Mouse (Mus musculus) MEL (cell line): ENCODE data around the gene Slc41a3. TPM values are rescaled to one million over a fixed set of nuclear protein-coding genes. Genes with fewer than 3 reads are reported as not detected.

Experiments
- DNase-seq: peaks from one replicate; pipeline ENCODE4 v3.0.0; 2011; ENCODE audit warnings: low read depth, low spot score
- H3K27ac ChIP-seq: 2 replicates; pipeline ENCODE4 v1.5.1; 2012; ENCODE audit warnings: low read depth, mild to moderate bottlenecking, control low read depth, low read length, moderate library complexity; ENCODE audit not compliant: control insufficient read depth
- H3K27me3 ChIP-seq, 2 experiments: fragments of 150-350 bp in 1 of 2; sonication (generic) in 1 of 2; 2 replicates each; pipeline ENCODE4 v1.6.1; 2012; ENCODE audit warnings: low read length in 2 of 2, mild to moderate bottlenecking in 2 of 2, improper control_type of control experiment in 1 of 2, moderate library complexity in 1 of 2; ENCODE audit not compliant: insufficient read depth in 2 of 2, control insufficient read depth in 1 of 2
- H3K36me3 ChIP-seq, 2 experiments: 2 replicates each; pipeline ENCODE4 v1.6.1; 2012 to 2014; ENCODE audit warnings: low read length in 2 of 2, improper control_type of control experiment in 1 of 2, inconsistent platforms in 1 of 2, mild to moderate bottlenecking in 1 of 2; ENCODE audit not compliant: insufficient read depth in 2 of 2, control insufficient read depth in 1 of 2
- H3K4me1 ChIP-seq, 2 experiments: fragments of 150-350 bp in 1 of 2; sonication (generic) in 1 of 2; 2 replicates each; pipeline ENCODE4 v1.6.1; 2012; ENCODE audit warnings: low read length in 2 of 2, improper control_type of control experiment in 1 of 2, mild to moderate bottlenecking in 1 of 2; ENCODE audit not compliant: insufficient read depth in 2 of 2, control insufficient read depth in 1 of 2
- H3K4me3 ChIP-seq, 2 experiments: fragments of 150-350 bp in 1 of 2; sonication (generic) in 1 of 2; 2 replicates each; pipeline ENCODE4 v1.5.1; 2012; ENCODE audit warnings: low read depth in 2 of 2, low read length in 2 of 2, mild to moderate bottlenecking in 2 of 2, moderate library complexity in 2 of 2, control low read depth in 1 of 2, improper control_type of control experiment in 1 of 2; ENCODE audit not compliant: control insufficient read depth in 1 of 2, insufficient read depth in 1 of 2
- H3K79me2 ChIP-seq: 2 replicates; pipeline ENCODE4 v1.6.1; 2012; ENCODE audit warnings: mild to moderate bottlenecking, low read length, moderate library complexity; ENCODE audit not compliant: control insufficient read depth, poor library complexity, insufficient read depth
- H3K9ac ChIP-seq: 2 replicates; pipeline ENCODE4 v1.6.1; 2012; ENCODE audit warnings: low read depth, mild to moderate bottlenecking, control low read depth, low read length, moderate library complexity; ENCODE audit not compliant: control insufficient read depth, poor library complexity, severe bottlenecking
- H3K9me3 ChIP-seq: fragments of 150-350 bp; sonication (generic); replicated peaks from 2 replicates; pipeline ENCODE4 v1.6.1; 2012; ENCODE audit warnings: mild to moderate bottlenecking, low read length, improper control_type of control experiment, moderate library complexity; ENCODE audit not compliant: insufficient read depth
- CHD1 ChIP-seq: IDR thresholded peaks from 2 replicates; pipeline ENCODE4 v1.6.1; 2012; ENCODE audit warnings: low read depth, mild to moderate bottlenecking, inconsistent platforms, low read length, improper control_type of control experiment
- CHD2 ChIP-seq: IDR thresholded peaks from 2 replicates; pipeline ENCODE4 v1.6.1; 2011; ENCODE audit warnings: low read length, improper control_type of control experiment
- ELF1 ChIP-seq: IDR thresholded peaks from 2 replicates; pipeline ENCODE4 v1.6.1; 2014; ENCODE audit warnings: low read depth, mild to moderate bottlenecking, inconsistent platforms, low read length, improper control_type of control experiment, moderate library complexity
- GABPA ChIP-seq: IDR thresholded peaks from 2 replicates; pipeline ENCODE4 v1.6.1; 2012; ENCODE audit warnings: low read depth, mild to moderate bottlenecking, inconsistent platforms, low read length, improper control_type of control experiment, moderate library complexity
- GATA1 ChIP-seq: IDR thresholded peaks from 2 replicates; pipeline ENCODE4 v1.6.1; 2011; ENCODE audit warnings: low read depth, low read length, improper control_type of control experiment
- JUND ChIP-seq: IDR thresholded peaks from 2 replicates; pipeline ENCODE4 v1.6.1; 2011; ENCODE audit warnings: low read depth, mild to moderate bottlenecking, improper control_type of control experiment, low read length
- MAX ChIP-seq: IDR thresholded peaks from 2 replicates; pipeline ENCODE4 v1.6.1; 2011; ENCODE audit warnings: low read length, improper control_type of control experiment
- MEF2A ChIP-seq: IDR thresholded peaks from 2 replicates; pipeline ENCODE4 v1.6.1; 2014; ENCODE audit warnings: low read depth, mild to moderate bottlenecking, inconsistent platforms, low read length, improper control_type of control experiment; ENCODE audit not compliant: poor library complexity, insufficient replicate concordance, severe bottlenecking; ENCODE audit errors: extremely low read depth
- MXI1 ChIP-seq: IDR thresholded peaks from 2 replicates; pipeline ENCODE4 v1.6.1; 2011; ENCODE audit warnings: mild to moderate bottlenecking, low read depth, low read length, improper control_type of control experiment
- MYC ChIP-seq: IDR thresholded peaks from 2 replicates; pipeline ENCODE4 v1.6.1; 2011; ENCODE audit warnings: low read depth, mild to moderate bottlenecking, low read length, improper control_type of control experiment, moderate library complexity
- NRF1 ChIP-seq: IDR thresholded peaks from 2 replicates; pipeline ENCODE4 v1.6.1; 2014; ENCODE audit warnings: low read depth, mild to moderate bottlenecking, inconsistent platforms, low read length, improper control_type of control experiment, moderate library complexity; ENCODE audit not compliant: poor library complexity, insufficient read depth, severe bottlenecking
- POLR2AphosphoS5 ChIP-seq: IDR thresholded peaks from 2 replicates; pipeline ENCODE4 v1.6.1; 2012; ENCODE audit warnings: low read depth, borderline replicate concordance, mild to moderate bottlenecking, inconsistent platforms, low read length, moderate library complexity, mixed read lengths
- SIN3A ChIP-seq: IDR thresholded peaks from 2 replicates; pipeline ENCODE4 v1.6.1; 2012; ENCODE audit warnings: low read length, improper control_type of control experiment, inconsistent platforms
- TAL1 ChIP-seq: IDR thresholded peaks from 2 replicates; pipeline ENCODE4 v1.6.1; 2012; ENCODE audit warnings: mild to moderate bottlenecking, inconsistent platforms, low read length, moderate library complexity, mixed read lengths
- TBP ChIP-seq: IDR thresholded peaks from 2 replicates; pipeline ENCODE4 v1.8.0; 2011; ENCODE audit warnings: low read depth, low read length, improper control_type of control experiment
- TCF12 ChIP-seq: IDR thresholded peaks from 2 replicates; pipeline ENCODE4 v1.6.1; 2014; ENCODE audit warnings: low read depth, mild to moderate bottlenecking, inconsistent platforms, low read length, improper control_type of control experiment, moderate library complexity
- USF1 ChIP-seq: IDR thresholded peaks from 2 replicates; pipeline ENCODE4 v1.6.1; 2014; ENCODE audit warnings: low read depth, mild to moderate bottlenecking, inconsistent platforms, low read length, improper control_type of control experiment, moderate library complexity
- USF2 ChIP-seq, 2 experiments: IDR thresholded peaks; 2 replicates each; pipeline ENCODE4 v1.6.1; 2011 to 2012; ENCODE audit warnings: improper control_type of control experiment in 2 of 2, low read length in 2 of 2, borderline replicate concordance in 1 of 2, inconsistent platforms in 1 of 2, low read depth in 1 of 2, mild to moderate bottlenecking in 1 of 2; ENCODE audit not compliant: insufficient read depth in 1 of 2
- ZMIZ1 ChIP-seq: IDR thresholded peaks from 2 replicates; pipeline ENCODE4 v1.6.1; 2012; ENCODE audit warnings: low read depth, mild to moderate bottlenecking, inconsistent platforms, low read length, improper control_type of control experiment, moderate library complexity
- polyA plus RNA-seq, 2 experiments: library from polyadenylated mRNA; stranded (reverse) in 1 of 2; unstranded in 1 of 2; fragments of >175 nt in 1 of 2; fragments of >200 nt in 1 of 2; gene quantifications; 2 replicates each; pipeline versions ENCODE4 v1.2.1 to v1.2.4; 2012; ENCODE audit warnings: low replicate concordance in 2 of 2, low read depth in 1 of 2; ENCODE audit not compliant: insufficient read length in 2 of 2, insufficient read depth in 1 of 2, missing spikeins in 1 of 2
- total RNA-seq: library from RNA; depleted of rRNA; stranded (reverse); fragments of 300-350 nt; gene quantifications from 2 replicates; pipeline ENCODE4 v1.2.3, GENCODE M21; 2012

Gene Slc41a3
- total and polyA plus RNA-seq, 3 experiments: 65.8 to 70.4 TPM; not detected in 1

GRCm38 (mm10) chr6:90615991-90616390 is 11.5 kb downstream of the Slc41a3 start:
- Histone ChIP-seq H3K27me3 (no peaks in the 10 kb centered on the region), H3K9ac (no peak overlapping the region), H3K4me3 (no peak overlapping the region), H3K9me3 (no peaks in the 10 kb centered on the region), H3K36me3 (peaks cover 0 to 4% of the 10 kb centered on the region in 2 experiments; a peak in 2 of 4 replicates), H3K27ac (no peak overlapping the region), H3K4me1 (peaks cover 0 to 20% of the 10 kb centered on the region in 2 experiments; a peak in 2 of 4 replicates), H3K79me2 (peaks cover 36% of the 10 kb centered on the region)
- no peak for DNase-seq
- TF ChIP-seq MEF2A: no peak
- no peak for TF ChIP-seq TCF12
- TF ChIP-seq GATA1: no peak
- TF ChIP-seq JUND: no peak
- TF ChIP-seq ELF1: no peak
- no peak for TF ChIP-seq USF2 (IDR thresholded peaks at IDR 0.05; ENCODE audit: borderline replicate concordance in 1 of 2, insufficient read depth in 1 of 2, low read depth in 1 of 2, low read length in 2 of 2)
- no peak for TF ChIP-seq POLR2AphosphoS5
- no peak for TF ChIP-seq MYC
- TF ChIP-seq NRF1: no peak
- no peak for TF ChIP-seq ZMIZ1

DNA sequence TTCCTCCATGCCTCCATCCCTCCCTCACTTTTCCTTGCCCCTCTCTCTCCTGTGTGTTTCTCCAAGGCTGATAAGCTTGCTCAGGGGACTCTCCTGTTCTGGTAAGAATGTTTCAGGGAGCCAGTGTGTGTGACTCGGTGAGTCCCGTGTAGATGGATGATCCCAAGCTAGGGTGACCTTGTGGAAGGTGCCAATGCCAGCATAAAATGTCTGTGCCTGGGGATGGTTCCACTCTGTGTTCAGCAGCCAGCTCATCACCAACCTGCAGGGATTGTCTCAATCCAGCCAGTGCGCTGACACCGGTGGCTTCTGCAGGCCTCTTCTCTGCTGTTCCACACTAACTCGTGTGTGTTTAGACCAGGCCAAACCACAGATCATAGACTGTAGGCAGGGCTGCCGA is 12.0 kb downstream of the Slc41a3 start:
- DNase-seq: no peak
- H3K27ac ChIP-seq: no peak overlapping the region
- peaks cover 0 to 9% of the 10 kb centered on the region in 2 experiments; a peak in 2 of 4 replicates for H3K36me3 ChIP-seq
- no peak for TF ChIP-seq MXI1
- TF ChIP-seq GABPA: no peak
- TF ChIP-seq CHD1: no peak
- TF ChIP-seq USF1: no peak
- no peak for TF ChIP-seq TBP
- TF ChIP-seq MYC: no peak
- no peak for TF ChIP-seq NRF1
- TF ChIP-seq TAL1: no peak
- no peak for TF ChIP-seq CHD2
- TF ChIP-seq MAX: no peak
- no peak for TF ChIP-seq SIN3A
- no peak for TF ChIP-seq ELF1
- H3K27me3 ChIP-seq: no peaks in the 10 kb centered on the region
- peaks cover 3 to 25% of the 10 kb centered on the region in 2 experiments; a peak in 3 of 4 replicates for H3K4me1 ChIP-seq
- H3K9ac ChIP-seq: no peak overlapping the region
- no peak overlapping the region for H3K4me3 ChIP-seq
- no peaks in the 10 kb centered on the region for H3K9me3 ChIP-seq
- peaks cover 41% of the 10 kb centered on the region for H3K79me2 ChIP-seq
